Mouse (Mus musculus) myocyte (in vitro differentiated cells): ENCODE data around the gene Mien1.

Experiments used
- E2F4 ChIP-seq: IDR thresholded peaks from one replicate; pipeline ENCODE4 v1.6.1; 2011; ENCODE audit warnings: mild to moderate bottlenecking, control low read depth, moderate library complexity; ENCODE audit not compliant: insufficient read depth
- MAX ChIP-seq: IDR thresholded peaks from one replicate; pipeline ENCODE4 v1.6.1; 2011; ENCODE audit warnings: low read depth, mild to moderate bottlenecking, control low read depth
- MYOD1 ChIP-seq, 3 experiments: IDR thresholded peaks; one replicate each; pipeline ENCODE4 v1.6.1; 2011; ENCODE audit warnings: control low read depth in 2 of 3, low read depth in 2 of 3, mild to moderate bottlenecking in 2 of 3, moderate library complexity in 1 of 3; ENCODE audit not compliant: insufficient read length in 2 of 3, control insufficient read depth in 1 of 3
- MYOG ChIP-seq, 3 experiments: IDR thresholded peaks; one replicate each; pipeline ENCODE4 v1.6.1; 2011; ENCODE audit warnings: control low read depth in 2 of 3, low read depth in 2 of 3, mild to moderate bottlenecking in 2 of 3; ENCODE audit not compliant: insufficient read length in 2 of 3, control insufficient read depth in 1 of 3, insufficient read depth in 1 of 3
- POLR2A ChIP-seq: IDR thresholded peaks from one replicate; pipeline ENCODE4 v1.6.1; 2011; ENCODE audit warnings: low read depth, mild to moderate bottlenecking, control low read depth, moderate library complexity; ENCODE audit not compliant: insufficient read length
- POLR2AphosphoS2 ChIP-seq: IDR thresholded peaks from one replicate; pipeline ENCODE4 v1.6.1; 2011; ENCODE audit warnings: low read depth, control low read depth; ENCODE audit not compliant: insufficient read length
- TCF12 ChIP-seq: IDR thresholded peaks from one replicate; pipeline ENCODE4 v1.6.1; 2011; ENCODE audit warnings: mild to moderate bottlenecking, control low read depth; ENCODE audit not compliant: poor library complexity, insufficient read depth, severe bottlenecking
- USF1 ChIP-seq: IDR thresholded peaks from one replicate; pipeline ENCODE4 v1.6.1; 2011; ENCODE audit warnings: low read depth, mild to moderate bottlenecking, control low read depth, moderate library complexity

GRCm38 (mm10) chr11:98394301-98394700 lies 44.5 kb downstream of the Mien1 start:
- TF ChIP-seq MYOD1 (IDR thresholded peaks at IDR 0.05; ENCODE audit: control insufficient read depth in 1 of 3, insufficient read length in 2 of 3, low read depth in 2 of 3), result no peak
- no peak for TF ChIP-seq POLR2A
- TF ChIP-seq MAX, result no peak
- peak in 1 of 3 experiments; percentile 34 for TF ChIP-seq MYOG (IDR thresholded peaks at IDR 0.05; ENCODE audit: control insufficient read depth in 1 of 3, insufficient read depth in 1 of 3, insufficient read length in 2 of 3, low read depth in 2 of 3)
- TF ChIP-seq E2F4, result no peak
- no peak for TF ChIP-seq POLR2AphosphoS2
- TF ChIP-seq TCF12, result no peak
- TF ChIP-seq USF1, result no peak
